Mouse (Mus musculus) CH12.LX (cell line): ENCODE results near the gene Slc48a1.

Experiments used
- CTCF ChIP-seq, 2 experiments: IDR thresholded peaks in 1 of 2; conservative IDR thresholded peaks in 1 of 2; 2 replicates each; pipeline ENCODE4 v1.5.1; 2011 to 2012; ENCODE audit warnings: low read depth in 2 of 2, low read length in 2 of 2, improper control_type of control experiment in 1 of 2, inconsistent platforms in 1 of 2, mild to moderate bottlenecking in 1 of 2, moderate library complexity in 1 of 2
- E2F4 ChIP-seq: IDR thresholded peaks from 2 replicates; pipeline ENCODE4 v1.6.1; 2011; ENCODE audit warnings: low read depth, low read length, improper control_type of control experiment; ENCODE audit not compliant: insufficient replicate concordance
- MAX ChIP-seq: IDR thresholded peaks from 2 replicates; pipeline ENCODE4 v1.6.1; 2011; ENCODE audit warnings: low read length, improper control_type of control experiment
- MEF2A ChIP-seq: IDR thresholded peaks from 2 replicates; pipeline ENCODE4 v1.6.1; 2014; ENCODE audit warnings: low read depth, mild to moderate bottlenecking, inconsistent platforms, low read length, improper control_type of control experiment, borderline replicate concordance
- POLR2A ChIP-seq: IDR thresholded peaks from 2 replicates; pipeline ENCODE4 v1.6.1; 2011; ENCODE audit warnings: low read depth, mild to moderate bottlenecking, improper control_type of control experiment, low read length
- RCOR1 ChIP-seq: conservative IDR thresholded peaks from 2 replicates; pipeline ENCODE4 v1.6.1; 2012; ENCODE audit warnings: low read depth, mild to moderate bottlenecking, inconsistent platforms, low read length, improper control_type of control experiment
- USF1 ChIP-seq: IDR thresholded peaks from 2 replicates; pipeline ENCODE4 v1.6.1; 2014; ENCODE audit warnings: low read depth, mild to moderate bottlenecking, inconsistent platforms, low read length, improper control_type of control experiment

- TF ChIP-seq MAX (no peak), E2F4 (no peak), POLR2A (no peak), RCOR1 (no peak), CTCF (conservative IDR thresholded peaks at IDR 0.05 in 1 of 2, IDR thresholded peaks at IDR 0.05 in 1 of 2; ENCODE audit: low read depth in 2 of 2, low read length in 2 of 2) (no peak), MEF2A (no peak), USF1 (no peak)
These were observed 60.1 kb downstream of the Slc48a1 start for GRCm38 (mm10) chr15:97838395-97838794.
